Mouse (Mus musculus): ENCODE measurements around the gene Vmn1r132. TPM values are rescaled to one million over a fixed set of nuclear protein-coding genes. Genes with fewer than 3 reads are reported as not detected.
"Not testable (repeated sequence)": the region's sequence is repeated elsewhere in the genome, so short reads cannot be mapped to it uniquely, and the experiment has no call there.

Vmn1r132 gene
- not detected for total RNA-seq (2022)

- not testable (repeated sequence) for DNase-seq (ENCODE audit: low spot score in 2 of 2)
Observed at GRCm38 (mm10) chr7:21613792-21614191, at the start of gene Vmn1r132. TSS of gene Vmn1r132 (plus strand) at chr7:21614092.

Other genes starting within 250 kb of the Vmn1r132 start
- not detected for gene Gm6882, start 181.3 kb upstream of the Vmn1r132 start, total RNA-seq (2022)
- not detected for gene Vmn1r130, start 102.3 kb upstream of the Vmn1r132 start, total RNA-seq (2022)
- not detected for gene Vmn1r131, start 68.0 kb upstream of the Vmn1r132 start, total RNA-seq (2022)
- gene Gm4175, start 147.4 kb downstream of the Vmn1r132 start, total RNA-seq (2022), result not detected
- gene Gm4177, start 182.6 kb downstream of the Vmn1r132 start, total RNA-seq (2022), result not detected
- gene Vmn1r135, start 218.3 kb downstream of the Vmn1r132 start, total RNA-seq (2022), result not detected
- not detected for gene Gm5725, start 230.2 kb downstream of the Vmn1r132 start, total RNA-seq (2022)

Measured in left cerebral cortex, adult 8-10 months (tissue).